Mouse (Mus musculus): ENCODE data around the gene Cyfip2. TPM values are rescaled to one million over a fixed set of nuclear protein-coding genes. Genes with fewer than 3 reads are reported as not detected.
A peak's percentile ranks its signal among the peaks of the same experiment; 100 is the strongest.

The Cyfip2 gene
- polyA plus RNA-seq, 1 experiment from 2014 or later = 13.4 TPM

- WGBS = 92% methylated on average over 5 of the region's 5 CpGs
- ATAC-seq (ENCODE audit: low read depth) = no peak
- no peak overlapping the region for H3K4me2 ChIP-seq (ENCODE audit: low read depth, low read length)
- H3K9ac ChIP-seq (ENCODE audit: low read depth, low read length) = no peak overlapping the region
- H3K4me1 ChIP-seq (ENCODE audit: control insufficient read depth, insufficient read depth, low read length) = no peaks in the 10 kb centered on the region
- H3K4me3 ChIP-seq (ENCODE audit: low read depth, low read length) = no peak overlapping the region
- no peaks in the 10 kb centered on the region for H3K36me3 ChIP-seq (ENCODE audit: control insufficient read depth, insufficient read depth, low read length)
- no peak for DNase-seq (ENCODE audit: low spot score)
- no peak overlapping the region for H3K27ac ChIP-seq (replicated peaks; ENCODE audit: low read depth, low read length)
- no peaks in the 10 kb centered on the region for H3K9me3 ChIP-seq (ENCODE audit: control insufficient read depth, low read length)
- no peaks in the 10 kb centered on the region for H3K27me3 ChIP-seq (replicated peaks; ENCODE audit: control insufficient read depth, insufficient read depth, low read length)
Measured at GRCm38 (mm10) chr11:46336020-46336419, 23.4 kb upstream of the Cyfip2 start.

DNA sequence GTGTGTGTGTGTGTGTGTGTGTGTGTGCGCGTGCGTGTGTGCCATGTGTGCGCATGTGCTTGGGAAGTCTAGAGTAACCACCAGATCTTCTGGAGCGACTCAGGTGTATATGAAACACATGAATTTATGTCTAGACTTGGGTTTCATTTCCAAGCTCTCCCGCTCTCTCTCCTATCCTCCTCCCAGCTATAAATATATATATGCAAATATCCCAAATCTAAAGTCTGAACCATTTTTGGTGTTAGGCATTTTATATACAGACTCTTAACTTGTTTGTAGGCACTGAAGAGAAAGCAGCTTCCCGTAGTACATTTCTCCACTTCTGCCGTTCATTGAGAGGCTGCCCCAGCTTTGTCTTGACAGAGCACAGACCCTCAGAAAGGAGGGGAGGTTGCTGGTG, 19.6 kb upstream of the Cyfip2 start:
- Histone ChIP-seq H3K4me3 (ENCODE audit: low read depth, low read length) (no peak overlapping the region), H3K27ac (replicated peaks; ENCODE audit: low read depth, low read length) (no peak overlapping the region), H3K9me3 (ENCODE audit: control insufficient read depth, low read length) (no peaks in the 10 kb centered on the region), H3K27me3 (replicated peaks; ENCODE audit: control insufficient read depth, insufficient read depth, low read length) (no peaks in the 10 kb centered on the region), H3K4me2 (ENCODE audit: low read depth, low read length) (no peak overlapping the region), H3K36me3 (ENCODE audit: control insufficient read depth, insufficient read depth, low read length) (no peaks in the 10 kb centered on the region), H3K9ac (ENCODE audit: low read depth, low read length) (no peak overlapping the region), H3K4me1 (ENCODE audit: control insufficient read depth, insufficient read depth, low read length) (no peaks in the 10 kb centered on the region)
- WGBS = 92% methylated on average over 8 of the region's 8 CpGs
- DNase-seq (ENCODE audit: low spot score) (no peak), ATAC-seq (ENCODE audit: low read depth) (no peak)

DNA sequence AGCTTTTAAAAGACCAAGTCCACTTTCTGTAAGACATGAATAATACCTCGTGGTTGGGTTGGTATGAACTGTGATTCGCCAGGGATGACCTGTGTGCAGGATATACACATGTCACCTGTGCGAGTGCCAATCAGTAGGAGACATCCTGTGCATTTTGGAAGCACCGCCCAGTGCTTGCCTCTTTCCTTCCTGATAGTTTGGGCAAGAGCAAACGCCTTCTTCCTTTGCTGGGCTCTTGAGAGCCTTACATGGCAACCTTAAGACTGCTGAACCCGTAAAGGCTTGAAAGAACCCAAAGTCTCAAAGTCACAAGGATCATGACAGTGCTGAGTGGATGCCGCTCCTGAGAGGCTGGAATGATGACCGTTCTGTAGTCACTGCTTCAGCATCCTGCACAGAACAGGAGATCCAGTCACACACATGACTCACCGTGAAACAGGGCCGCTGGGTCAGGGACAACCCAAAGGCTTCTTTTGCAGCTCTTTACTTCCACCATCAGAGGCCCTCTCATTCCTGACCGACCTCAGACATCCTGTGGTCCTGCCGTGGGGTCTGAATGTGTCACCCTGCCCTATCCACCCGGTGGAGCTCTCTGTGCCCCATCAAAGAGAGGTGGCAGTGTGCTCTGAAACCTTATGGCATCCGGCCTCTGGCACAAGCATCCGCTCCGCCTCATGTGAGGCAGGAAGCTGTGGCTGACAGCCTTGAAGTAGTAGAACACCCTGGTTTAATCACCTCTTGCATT, 13.8 kb upstream of the Cyfip2 start:
- H3K4me1 ChIP-seq (ENCODE audit: control insufficient read depth, insufficient read depth, low read length) = 0 out of 2 replicates have a peak, but pooled peaks cover 2% of the 10 kb centered on the region
- no peak for DNase-seq (ENCODE audit: low spot score)
- H3K27me3 ChIP-seq (replicated peaks; ENCODE audit: control insufficient read depth, insufficient read depth, low read length) = no peaks in the 10 kb centered on the region
- H3K36me3 ChIP-seq (ENCODE audit: control insufficient read depth, insufficient read depth, low read length) = no peaks in the 10 kb centered on the region
- H3K9ac ChIP-seq (ENCODE audit: low read depth, low read length) = no peak overlapping the region
- no peak overlapping the region for H3K4me3 ChIP-seq (ENCODE audit: low read depth, low read length)
- H3K4me2 ChIP-seq (ENCODE audit: low read depth, low read length) = no peak overlapping the region
- no peaks in the 10 kb centered on the region for H3K9me3 ChIP-seq (ENCODE audit: control insufficient read depth, low read length)
- ATAC-seq (ENCODE audit: low read depth) = no peak
- 79% methylated on average over 16 of the region's 16 CpGs for WGBS
- no peak overlapping the region for H3K27ac ChIP-seq (replicated peaks; ENCODE audit: low read depth, low read length)

- no peak overlapping the region for H3K4me3 ChIP-seq (ENCODE audit: low read depth, low read length)
- no peak overlapping the region for H3K4me2 ChIP-seq (ENCODE audit: low read depth, low read length)
- 0 out of 2 replicates have a peak, but pooled peaks cover 2% of the 10 kb centered on the region for H3K4me1 ChIP-seq (ENCODE audit: control insufficient read depth, insufficient read depth, low read length)
- H3K36me3 ChIP-seq (ENCODE audit: control insufficient read depth, insufficient read depth, low read length) = no peaks in the 10 kb centered on the region
- 46% methylated on average over 7 of the region's 7 CpGs for WGBS
- H3K9ac ChIP-seq (ENCODE audit: low read depth, low read length) = no peak overlapping the region
- no peak overlapping the region for H3K27ac ChIP-seq (replicated peaks; ENCODE audit: low read depth, low read length)
- ATAC-seq (ENCODE audit: low read depth) (no peak), DNase-seq (ENCODE audit: low spot score) (no peak)
- H3K27me3 ChIP-seq (replicated peaks; ENCODE audit: control insufficient read depth, insufficient read depth, low read length) = no peaks in the 10 kb centered on the region
- no peaks in the 10 kb centered on the region for H3K9me3 ChIP-seq (ENCODE audit: control insufficient read depth, low read length)
Measured at GRCm38 (mm10) chr11:46321559-46321958, 8.9 kb upstream of the Cyfip2 start.

DNA sequence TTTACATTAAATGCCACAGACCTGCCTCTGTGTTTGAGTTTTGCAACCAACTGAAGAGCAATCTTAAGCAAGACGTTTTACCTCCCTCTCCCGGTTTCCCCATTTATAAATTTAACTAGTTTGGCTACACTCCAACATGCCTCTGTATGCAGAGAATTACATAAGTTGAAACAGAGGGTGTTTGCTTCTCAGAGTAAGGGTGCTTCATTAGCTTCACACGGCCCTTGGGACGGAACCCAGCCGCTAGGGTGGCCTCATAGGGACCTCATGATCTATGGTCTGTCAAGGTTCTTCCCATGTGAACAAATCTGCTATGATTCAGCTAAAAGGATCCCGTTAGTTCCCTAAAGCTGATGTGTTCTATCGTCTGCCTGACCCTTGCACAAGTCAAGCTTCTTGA, 1.9 kb upstream of the Cyfip2 start:
- peak; percentile 34 for DNase-seq (ENCODE audit: low spot score)
- 59% methylated on average over 7 of the region's 7 CpGs for WGBS
- H3K4me3 ChIP-seq (ENCODE audit: low read depth, low read length) = no peak overlapping the region
- no peak for ATAC-seq (ENCODE audit: low read depth)
- H3K4me1 ChIP-seq (ENCODE audit: control insufficient read depth, insufficient read depth, low read length) = peaks cover 17% of the 10 kb centered on the region
- no peaks in the 10 kb centered on the region for H3K36me3 ChIP-seq (ENCODE audit: control insufficient read depth, insufficient read depth, low read length)
- H3K27me3 ChIP-seq (replicated peaks; ENCODE audit: control insufficient read depth, insufficient read depth, low read length) = peaks cover 11% of the 10 kb centered on the region
- no peak overlapping the region for H3K4me2 ChIP-seq (ENCODE audit: low read depth, low read length)
- H3K27ac ChIP-seq (replicated peaks; ENCODE audit: low read depth, low read length) = no peak overlapping the region
- H3K9me3 ChIP-seq (ENCODE audit: control insufficient read depth, low read length) = no peaks in the 10 kb centered on the region
- no peak overlapping the region for H3K9ac ChIP-seq (ENCODE audit: low read depth, low read length)

- ATAC-seq (ENCODE audit: low read depth) = no peak
- 48% methylated on average over 6 of the region's 6 CpGs for WGBS
- Histone ChIP-seq H3K4me1 (ENCODE audit: control insufficient read depth, insufficient read depth, low read length) (peaks cover 19% of the 10 kb centered on the region), H3K36me3 (ENCODE audit: control insufficient read depth, insufficient read depth, low read length) (no peaks in the 10 kb centered on the region), H3K9ac (ENCODE audit: low read depth, low read length) (no peak overlapping the region), H3K4me3 (ENCODE audit: low read depth, low read length) (no peak overlapping the region), H3K4me2 (ENCODE audit: low read depth, low read length) (no peak overlapping the region), H3K27me3 (replicated peaks; ENCODE audit: control insufficient read depth, insufficient read depth, low read length) (peaks cover 11% of the 10 kb centered on the region), H3K27ac (replicated peaks; ENCODE audit: low read depth, low read length) (no peak overlapping the region), H3K9me3 (ENCODE audit: control insufficient read depth, low read length) (no peaks in the 10 kb centered on the region)
- DNase-seq (ENCODE audit: low spot score) = peak; percentile 36
Measured at GRCm38 (mm10) chr11:46313851-46314250, 1.2 kb upstream of the Cyfip2 start.

DNA sequence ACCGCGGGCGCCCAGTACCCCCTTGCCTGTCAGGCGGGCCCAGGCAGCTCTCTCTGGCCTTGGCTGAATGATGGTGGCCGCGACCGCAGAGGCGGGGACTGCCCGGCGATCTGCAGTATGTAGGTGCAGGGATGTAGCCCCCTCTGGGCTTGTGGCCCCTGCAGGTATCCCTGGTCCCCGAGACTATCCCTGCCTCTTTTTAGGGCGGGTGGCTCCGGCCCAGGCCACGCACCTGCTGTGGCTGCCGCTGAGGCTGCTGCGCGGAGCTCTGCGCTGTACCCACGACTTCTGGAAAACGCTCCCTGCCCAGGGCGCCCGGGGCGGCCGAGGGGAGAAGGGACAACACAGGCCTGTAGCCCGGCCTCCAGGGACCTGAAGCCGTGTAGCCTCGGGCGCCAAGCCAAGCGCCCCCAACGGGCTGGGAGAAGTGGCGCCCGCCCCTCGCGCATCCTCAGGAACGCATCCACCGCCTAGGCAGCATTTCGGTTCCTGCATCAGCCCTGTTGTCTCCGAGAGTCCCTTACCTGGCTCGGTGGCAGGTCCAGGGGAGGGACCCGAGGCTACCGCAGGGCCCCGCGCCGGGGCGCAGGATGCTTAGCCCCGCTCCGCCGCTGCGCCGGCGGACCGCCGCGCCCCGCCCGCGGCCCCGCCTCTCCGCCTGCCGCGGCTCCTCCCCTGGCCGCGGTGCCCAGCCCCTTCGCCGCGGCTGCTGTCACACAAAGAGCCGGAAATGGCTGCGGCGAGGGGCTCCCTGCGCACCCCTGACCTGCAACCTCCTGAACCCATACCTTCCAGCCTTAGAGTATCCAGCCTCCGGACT, 746 bp downstream of the Cyfip2 start:
- peaks cover 11% of the 10 kb centered on the region for H3K27me3 ChIP-seq (replicated peaks; ENCODE audit: control insufficient read depth, insufficient read depth, low read length)
- H3K36me3 ChIP-seq (ENCODE audit: control insufficient read depth, insufficient read depth, low read length) = no peaks in the 10 kb centered on the region
- H3K9ac ChIP-seq (ENCODE audit: low read depth, low read length) = peak overlapping the region; percentile 63
- peak; percentile 73 for DNase-seq (ENCODE audit: low spot score)
- no peak overlapping the region for H3K27ac ChIP-seq (replicated peaks; ENCODE audit: low read depth, low read length)
- peak overlapping the region; percentile 99 for H3K4me2 ChIP-seq (ENCODE audit: low read depth, low read length)
- WGBS = 0% methylated on average over 13 of the region's 71 CpGs
- peak; percentile 91 for ATAC-seq (ENCODE audit: low read depth)
- H3K4me3 ChIP-seq (ENCODE audit: low read depth, low read length) = peak overlapping the region; percentile 74
- H3K4me1 ChIP-seq (ENCODE audit: control insufficient read depth, insufficient read depth, low read length) = peaks cover 19% of the 10 kb centered on the region
- no peaks in the 10 kb centered on the region for H3K9me3 ChIP-seq (ENCODE audit: control insufficient read depth, low read length)

DNA sequence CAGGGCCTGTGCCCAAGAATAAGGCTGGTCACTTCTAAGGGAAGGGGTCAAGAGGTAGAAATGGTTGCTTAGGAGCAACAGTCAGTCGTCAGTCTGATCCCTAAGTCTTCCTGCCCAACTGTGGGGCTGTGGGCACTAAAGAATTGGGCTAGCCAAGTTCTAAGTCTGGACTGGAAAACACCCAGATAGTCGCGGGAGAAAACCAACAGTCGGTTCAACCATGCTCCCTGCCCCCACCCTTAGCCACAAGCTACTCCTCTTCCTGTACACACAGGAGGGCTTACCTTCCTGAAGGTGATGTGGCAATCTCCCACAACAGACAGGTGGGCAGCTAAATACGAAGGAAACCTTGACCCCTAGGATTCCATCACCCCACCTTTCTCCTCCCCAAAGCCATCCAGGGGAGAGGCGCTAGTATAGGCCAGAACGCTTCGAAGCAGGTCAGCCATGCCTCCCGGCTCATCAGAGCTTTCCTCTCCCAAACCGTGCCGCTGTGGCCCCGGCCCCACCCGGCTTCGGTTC, 1.4 kb downstream of the Cyfip2 start:
- H3K4me2 ChIP-seq (ENCODE audit: low read depth, low read length) = peak overlapping the region; percentile 99
- H3K4me3 ChIP-seq (ENCODE audit: low read depth, low read length) = peak overlapping the region; percentile 74
- H3K9me3 ChIP-seq (ENCODE audit: control insufficient read depth, low read length) = no peaks in the 10 kb centered on the region
- H3K27ac ChIP-seq (replicated peaks; ENCODE audit: low read depth, low read length) = no peak overlapping the region
- WGBS = 7% methylated on average over 11 of the region's 14 CpGs
- H3K4me1 ChIP-seq (ENCODE audit: control insufficient read depth, insufficient read depth, low read length) = peaks cover 19% of the 10 kb centered on the region
- ATAC-seq (ENCODE audit: low read depth) (no peak), DNase-seq (ENCODE audit: low spot score) (no peak)
- peaks cover 11% of the 10 kb centered on the region for H3K27me3 ChIP-seq (replicated peaks; ENCODE audit: control insufficient read depth, insufficient read depth, low read length)
- no peaks in the 10 kb centered on the region for H3K36me3 ChIP-seq (ENCODE audit: control insufficient read depth, insufficient read depth, low read length)
- H3K9ac ChIP-seq (ENCODE audit: low read depth, low read length) = peak overlapping the region; percentile 63
